Mouse (Mus musculus) forebrain, embryonic 11.5 days (tissue): ENCODE results near the gene Epop. TPM values are rescaled to one million over a fixed set of nuclear protein-coding genes. Genes with fewer than 3 reads are reported as not detected.
A peak's percentile ranks its signal among the peaks of the same experiment; 100 is the strongest.

Experiments used
- ATAC-seq: fragments of 200-750 bp; cut with Nextera tagmentation; replicated peaks from 2 replicates; pipeline ENCODE4 v1.8.0; 2017; ENCODE audit warnings: moderate TSS enrichment; ENCODE audit not compliant: low FRiP score
- DNase-seq: peaks from one replicate; pipeline ENCODE4 v3.0.0-alpha.2; 2017; ENCODE audit warnings: low spot score
- H3K27ac ChIP-seq: fragments of 300-500 bp; sonication (generic); 2 replicates; pipeline ENCODE4 v1.5.1; 2014; ENCODE audit warnings: low read depth, low read length
- H3K27me3 ChIP-seq: fragments of 300-500 bp; sonication (generic); 2 replicates; pipeline ENCODE4 v1.6.1; 2014; ENCODE audit warnings: mild to moderate bottlenecking, low read length, mixed read lengths; ENCODE audit not compliant: control insufficient read depth, insufficient read depth
- H3K36me3 ChIP-seq: fragments of 300-500 bp; sonication (generic); 2 replicates; pipeline ENCODE4 v1.6.1; 2014; ENCODE audit warnings: mild to moderate bottlenecking, low read length, moderate library complexity, mixed read lengths; ENCODE audit not compliant: control insufficient read depth, insufficient read depth
- H3K4me1 ChIP-seq: fragments of 300-500 bp; sonication (generic); replicated peaks from 2 replicates; pipeline ENCODE4 v1.6.1; 2014; ENCODE audit warnings: low read length, mixed read lengths; ENCODE audit not compliant: control insufficient read depth, insufficient read depth
- H3K4me2 ChIP-seq: fragments of 300-500 bp; sonication (generic); 2 replicates; pipeline ENCODE4 v1.6.1; 2014; ENCODE audit warnings: low read depth, mild to moderate bottlenecking, low read length, moderate library complexity, mixed read lengths; ENCODE audit not compliant: severe bottlenecking
- H3K4me3 ChIP-seq: fragments of 300-500 bp; sonication (generic); 2 replicates; pipeline ENCODE4 v1.5.1; 2014; ENCODE audit warnings: low read depth, low read length
- H3K9ac ChIP-seq: fragments of 300-500 bp; sonication (generic); 2 replicates; pipeline ENCODE4 v1.6.1; 2014; ENCODE audit warnings: low read length
- H3K9me3 ChIP-seq: fragments of 300-500 bp; sonication (generic); 2 replicates; pipeline ENCODE4 v1.6.1; 2016; ENCODE audit warnings: low read length, mixed read lengths; ENCODE audit not compliant: control insufficient read depth
- WGBS: fragments of 180-500 bp; shearing (Covaris S2); extraction: QIAGEN DNeasy Blood & Tissue Kit; methylation state at CpG from one replicate; pipeline ENCODE4 v1.1.7; 2014; 5-methylcytosine and 5-hydroxymethylcytosine counted together
- polyA plus RNA-seq: library from polyadenylated mRNA; unstranded; fragments of >200 nt; fragmentation: Nextera tagmentation; extraction: Ambion mirVana; gene quantifications from 2 replicates; pipeline ENCODE4 v1.2.1, GENCODE M21; 2014

The Epop gene
- polyA plus RNA-seq, 1 experiment from 2014 or later, result 13.8 TPM

DNA sequence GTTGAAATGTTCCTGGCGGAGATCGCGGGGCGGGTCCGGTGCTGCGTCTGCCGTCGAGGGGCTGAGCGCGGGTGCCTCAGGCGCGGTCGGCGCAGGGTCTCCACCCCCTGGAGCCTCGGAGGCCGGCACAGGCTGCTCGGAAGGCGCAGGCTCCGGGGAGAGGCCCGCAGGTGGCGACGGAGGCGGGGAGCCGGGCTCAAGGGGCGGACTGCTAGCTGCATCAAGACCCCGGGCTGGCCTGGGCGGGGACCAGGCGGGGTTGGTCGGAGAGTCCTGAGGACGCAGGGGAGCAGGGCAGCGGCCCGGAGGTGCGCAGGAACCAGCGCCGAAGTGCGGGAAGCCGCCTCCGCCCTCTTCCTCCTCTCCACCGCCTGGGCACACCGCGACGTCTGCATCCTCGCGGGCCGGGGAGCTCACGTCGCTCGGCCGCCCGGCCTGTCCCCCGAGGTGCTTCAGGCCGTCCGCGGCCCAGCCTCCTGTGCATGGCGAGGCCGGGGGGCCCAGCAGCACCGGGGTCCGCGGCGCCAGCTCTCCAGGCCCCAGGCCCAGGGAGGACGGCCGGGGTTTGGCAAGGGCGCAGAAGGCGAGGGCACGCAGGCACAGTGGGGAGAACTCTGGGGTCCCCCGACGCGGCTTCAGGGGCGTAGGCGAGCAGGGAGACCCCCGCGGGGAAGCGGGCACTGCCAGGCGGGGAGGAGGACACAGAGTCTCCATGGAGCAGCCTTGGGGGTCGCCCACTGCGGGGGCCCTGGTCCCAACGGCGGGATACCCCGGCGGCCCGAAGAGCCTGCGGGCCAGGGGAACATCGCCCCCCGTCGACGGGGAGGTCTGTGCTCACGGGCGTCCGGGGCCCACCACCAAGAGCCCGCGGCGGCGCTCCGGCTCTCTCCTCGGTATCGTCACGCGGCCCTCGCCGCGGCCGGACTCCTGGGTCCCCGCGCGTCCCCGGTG, 659 bp downstream of the Epop start:
- H3K4me1 ChIP-seq, result peaks cover 25% of the 10 kb centered on the region
- H3K9me3 ChIP-seq, result no peaks in the 10 kb centered on the region
- H3K27me3 ChIP-seq, result peaks cover 49% of the 10 kb centered on the region

DNA sequence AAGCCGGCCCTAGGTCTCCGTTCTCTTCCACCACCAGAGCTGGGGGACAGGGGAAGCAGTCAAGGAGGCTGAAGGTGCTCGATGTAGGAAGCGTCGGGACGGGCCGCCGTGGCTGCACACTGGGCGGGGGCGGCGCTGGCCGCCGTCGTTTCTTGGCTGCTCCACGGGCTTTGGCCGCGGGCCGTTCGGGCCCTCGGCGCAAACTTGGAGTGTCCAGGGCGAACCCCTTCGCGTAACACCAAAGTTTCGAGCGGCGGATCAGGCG, 1.3 kb downstream of the Epop start:
- Histone ChIP-seq H3K27ac (no peak overlapping the region), H3K4me3 (peak overlapping the region; percentile 71), H3K4me2 (peak overlapping the region; percentile 91), H3K27me3 (peaks cover 49% of the 10 kb centered on the region), H3K36me3 (no peaks in the 10 kb centered on the region), H3K4me1 (peaks cover 25% of the 10 kb centered on the region), H3K9me3 (no peaks in the 10 kb centered on the region), H3K9ac (peak overlapping the region; percentile 79)
- DNase-seq, result peak; percentile 72
- no peak for ATAC-seq
- under 1% methylated on average over 28 of the region's 28 CpGs for WGBS

More for the DNA sequence above, 659 bp downstream of the Epop start:
- peak overlapping the region; percentile 71 for H3K4me3 ChIP-seq
- peak overlapping the region; percentile 91 for H3K4me2 ChIP-seq
- peak overlapping the region; percentile 79 for H3K9ac ChIP-seq
- no peak overlapping the region for H3K27ac ChIP-seq
- DNase-seq (peak; percentile 80), ATAC-seq (peak; percentile 42)
- no peaks in the 10 kb centered on the region for H3K36me3 ChIP-seq
- under 1% methylated on average over 95 of the region's 106 CpGs for WGBS

DNA sequence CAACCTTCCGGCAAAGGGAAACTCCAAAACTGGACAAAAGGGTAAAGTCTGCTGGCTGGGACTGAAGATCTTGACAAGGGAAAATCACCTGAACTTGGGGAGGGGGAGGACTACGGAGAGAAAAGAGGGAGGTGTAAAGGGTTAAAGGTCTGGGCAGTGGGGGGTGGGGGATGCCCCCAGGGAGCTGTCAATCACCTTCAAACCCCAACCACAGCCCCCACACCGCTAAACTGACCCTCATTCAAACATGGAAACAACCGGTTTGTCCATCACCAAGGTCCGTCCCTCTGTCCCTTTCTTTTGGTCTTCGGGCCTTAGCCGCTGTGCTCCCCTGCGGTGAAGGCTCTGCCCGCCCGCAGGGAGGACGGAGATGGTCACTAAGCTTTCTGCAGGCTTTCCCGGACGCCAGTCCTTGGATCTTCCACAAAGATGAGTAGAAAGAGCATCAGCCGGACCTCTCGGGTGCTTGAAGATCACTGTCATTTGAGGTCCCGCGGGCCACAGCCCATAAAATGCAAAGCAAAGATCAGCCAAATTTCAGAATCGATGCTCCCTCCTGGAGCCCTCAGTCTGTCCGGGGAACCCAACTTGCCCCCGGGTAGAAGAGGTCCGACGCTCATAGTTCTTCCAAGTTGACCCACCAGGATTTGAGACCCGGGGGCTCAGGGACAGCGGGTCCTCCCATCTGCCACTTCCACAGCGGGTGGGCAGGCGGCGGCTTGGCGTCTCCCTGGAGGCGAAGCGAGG, 1.8 kb downstream of the Epop start:
- DNase-seq (no peak), ATAC-seq (no peak)
- Histone ChIP-seq H3K4me1 (peaks cover 25% of the 10 kb centered on the region), H3K36me3 (no peaks in the 10 kb centered on the region), H3K9me3 (no peaks in the 10 kb centered on the region), H3K9ac (peak overlapping the region; percentile 79), H3K4me2 (peak overlapping the region; percentile 91), H3K27me3 (peaks cover 49% of the 10 kb centered on the region), H3K27ac (no peak overlapping the region), H3K4me3 (peak overlapping the region; percentile 71)
- WGBS, result 1% methylated on average over 30 of the region's 30 CpGs

DNA sequence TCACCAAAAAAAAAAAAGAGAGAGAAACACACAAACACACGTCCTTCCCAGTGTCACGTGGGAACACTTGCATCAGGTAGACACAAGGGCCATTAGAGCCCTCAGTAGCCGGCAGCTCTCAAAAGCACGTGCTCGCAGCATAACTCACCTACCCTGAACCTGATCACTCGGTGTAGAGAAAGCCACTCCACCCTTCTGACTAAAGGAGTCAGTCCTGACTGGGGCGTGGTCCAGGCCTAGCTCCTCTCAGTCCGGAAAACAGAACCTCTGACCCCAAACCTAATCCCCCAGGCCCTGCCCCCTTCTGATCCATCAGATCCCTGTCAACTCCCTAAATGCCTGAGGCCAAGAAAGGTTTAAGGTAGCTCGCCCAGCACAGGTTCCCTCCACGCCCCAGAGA, 2.7 kb downstream of the Epop start:
- no peak overlapping the region for H3K9ac ChIP-seq
- 1% methylated on average over 10 of the region's 10 CpGs for WGBS
- H3K36me3 ChIP-seq, result no peaks in the 10 kb centered on the region
- peaks cover 49% of the 10 kb centered on the region for H3K27me3 ChIP-seq
- peak overlapping the region; percentile 91; the same call in 1 of the 2 replicates for H3K4me2 ChIP-seq
- H3K9me3 ChIP-seq, result no peaks in the 10 kb centered on the region
- no peak for ATAC-seq
- no peak overlapping the region for H3K4me3 ChIP-seq
- DNase-seq, result peak; percentile 64
- H3K27ac ChIP-seq, result no peak overlapping the region
- H3K4me1 ChIP-seq, result peaks cover 25% of the 10 kb centered on the region

DNA sequence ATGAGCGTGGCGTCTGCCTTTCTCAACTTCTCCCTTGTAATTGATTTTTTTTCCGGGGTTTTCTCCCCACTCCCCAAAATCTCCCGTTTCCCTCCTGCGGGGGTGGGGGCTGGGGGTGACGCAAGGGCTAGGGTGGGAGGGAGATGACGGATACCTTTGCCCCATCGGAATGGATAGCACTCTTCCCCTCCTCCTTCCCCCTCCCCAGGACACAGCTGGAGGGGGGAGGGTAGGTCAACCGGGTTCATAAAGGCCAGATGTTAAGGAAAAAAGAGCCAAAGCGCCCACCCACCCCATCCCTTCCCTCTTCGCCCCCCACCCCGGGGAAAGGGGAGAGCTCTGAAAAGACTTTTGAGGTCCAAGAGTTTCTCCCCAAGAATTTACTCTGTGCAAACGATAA, 3.1 kb downstream of the Epop start:
- H3K27me3 ChIP-seq, result peaks cover 45% of the 10 kb centered on the region
- ATAC-seq (no peak), DNase-seq (no peak)
- H3K9me3 ChIP-seq, result no peaks in the 10 kb centered on the region
- H3K36me3 ChIP-seq, result no peaks in the 10 kb centered on the region
- H3K4me3 ChIP-seq, result no peak overlapping the region
- H3K9ac ChIP-seq, result no peak overlapping the region
- peak overlapping the region; percentile 91; the same call in 1 of the 2 replicates for H3K4me2 ChIP-seq
- H3K4me1 ChIP-seq, result peaks cover 25% of the 10 kb centered on the region
- 4% methylated on average over 13 of the region's 13 CpGs for WGBS
- H3K27ac ChIP-seq, result no peak overlapping the region

DNA sequence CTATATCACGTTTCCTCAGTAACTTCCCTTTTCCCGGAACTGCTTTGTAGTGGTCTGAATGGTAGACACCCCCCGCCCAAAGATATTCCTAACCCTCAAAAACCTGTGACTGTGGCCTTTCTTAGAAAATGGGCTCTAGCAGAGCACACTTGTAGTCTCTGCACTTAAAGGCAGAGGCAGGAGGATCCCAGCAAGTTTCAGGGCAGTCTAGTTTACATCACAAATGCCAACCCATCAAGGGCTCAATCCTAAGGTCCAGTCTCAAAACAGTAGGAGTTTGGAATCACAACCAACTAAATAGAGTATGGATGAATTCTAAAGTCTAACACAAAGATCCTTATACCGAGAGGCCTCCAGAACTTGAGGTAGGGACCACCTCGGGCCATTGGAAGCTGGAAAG, 4.0 kb downstream of the Epop start:
- no peaks in the 10 kb centered on the region for H3K36me3 ChIP-seq
- no peak overlapping the region for H3K4me2 ChIP-seq
- DNase-seq (no peak), ATAC-seq (no peak)
- 71% methylated on average over 5 of the region's 5 CpGs for WGBS
- no peak overlapping the region for H3K27ac ChIP-seq
- H3K27me3 ChIP-seq, result peaks cover 36% of the 10 kb centered on the region
- no peak overlapping the region for H3K9ac ChIP-seq
- no peak overlapping the region for H3K4me3 ChIP-seq
- H3K4me1 ChIP-seq, result peaks cover 25% of the 10 kb centered on the region
- H3K9me3 ChIP-seq, result no peaks in the 10 kb centered on the region

DNA sequence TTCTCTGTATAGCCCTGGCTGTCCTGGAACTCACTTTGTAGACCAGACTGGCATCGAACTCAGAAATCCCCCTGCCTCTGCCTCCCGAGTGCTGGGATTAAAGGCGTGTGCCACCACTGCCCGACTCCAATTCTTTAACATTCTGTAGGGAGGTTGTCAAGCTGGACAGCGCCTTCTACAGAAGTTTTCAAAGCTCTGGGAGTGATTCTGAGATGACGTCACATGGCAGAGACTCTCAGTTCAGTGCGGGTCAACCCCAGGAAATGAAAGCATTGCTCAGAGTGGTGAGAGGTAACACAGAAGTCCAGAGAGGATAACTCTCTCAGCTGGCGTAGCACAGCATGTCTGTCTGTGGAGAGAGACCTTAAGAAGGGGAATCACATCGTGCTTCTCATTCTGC, 6.3 kb downstream of the Epop start:
- Histone ChIP-seq H3K9me3 (no peaks in the 10 kb centered on the region), H3K4me3 (no peak overlapping the region), H3K4me2 (no peak overlapping the region), H3K27me3 (peaks cover 20% of the 10 kb centered on the region), H3K36me3 (no peaks in the 10 kb centered on the region), H3K9ac (no peak overlapping the region), H3K4me1 (peaks cover 15% of the 10 kb centered on the region; the same call in 1 of the 2 replicates), H3K27ac (no peak overlapping the region)
- ATAC-seq (no peak), DNase-seq (no peak)
- 68% methylated on average over 9 of the region's 9 CpGs for WGBS

DNA sequence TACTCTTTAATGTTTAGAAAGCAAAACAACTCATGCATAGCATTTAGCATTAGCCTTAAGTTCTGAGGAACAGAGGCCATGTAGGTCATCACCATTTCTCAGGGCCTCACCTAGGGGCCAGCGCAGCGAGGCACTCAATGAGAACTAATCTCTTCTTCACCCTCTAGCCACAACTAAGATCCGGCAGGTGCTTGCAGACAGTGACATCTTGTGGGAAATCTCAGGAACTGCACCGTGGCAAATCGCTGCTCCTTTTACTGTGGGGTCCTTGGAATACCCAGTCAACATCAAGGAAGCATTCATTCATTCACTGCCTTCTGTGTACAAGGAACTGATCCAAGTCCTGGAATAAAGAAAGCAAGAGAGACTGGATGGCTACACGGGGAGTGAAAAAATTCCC, 7.1 kb downstream of the Epop start:
- ATAC-seq (no peak), DNase-seq (peak; percentile 87)
- H3K9me3 ChIP-seq, result no peaks in the 10 kb centered on the region
- no peak overlapping the region for H3K4me2 ChIP-seq
- peaks cover 8% of the 10 kb centered on the region; the same call in 1 of the 2 replicates for H3K4me1 ChIP-seq
- H3K4me3 ChIP-seq, result no peak overlapping the region
- H3K27me3 ChIP-seq, result peaks cover 13% of the 10 kb centered on the region
- H3K36me3 ChIP-seq, result no peaks in the 10 kb centered on the region
- H3K27ac ChIP-seq, result no peak overlapping the region
- no peak overlapping the region for H3K9ac ChIP-seq
- 3% methylated on average over 6 of the region's 6 CpGs for WGBS
